In genomic region chr8:75047784-75048183, GRCm38 (mm10) we compare ENCODE assay signal across 13 mouse cellular contexts. TPM values are rescaled to one million over a fixed set of nuclear protein-coding genes. Genes with fewer than 3 reads are reported as not detected.
DNase-seq lines count a peak whose midpoint lies in the region.
"Had no signal": no experiment of that assay in that cellular context is flagged by ENCODE, and none has a peak within 500 bp of the region (broad histone marks: within the 10 kb centered on the region; RNA-seq: fewer than 3 reads in every experiment).

No protein-coding gene starts in this region.

- DNase-seq in adrenal gland, adult (ENCODE audit: inconsistent age in 2 of 2, low spot score in 1 of 2): peak; percentile 39 to 64
- no peak for DNase-seq in adrenal gland, postnatal 25 days
- DNase-seq in adrenal gland, postnatal 14 days: peak; percentile 12
- no peak for DNase-seq in adrenal gland, postnatal 10 days
- peak; percentile 79 for DNase-seq in heart, adult 11 months
- DNase-seq in heart, adult 18-20 months: no peak
- DNase-seq: B cell, adult 2 months; cerebellum, adult 11-12 months; cerebellum, adult 2 months; cerebellum, adult 9-10 months; cerebellum, postnatal 10 days; cerebellum, postnatal 25 days; forebrain, postnatal 0 days had no signal

RNA-seq across cellular contexts. Expression of gene Tom1, which starts 14.3 kb away (rescaled TPM):
- total RNA-seq in adrenal gland, postnatal 25 days (2021): 36.1 and 45.9 TPM in 2 replicates
- 37.0 and 40.1 TPM in 2 replicates for total RNA-seq in adrenal gland, postnatal 14 days (2021)
- 10 to 100 TPM; 28.3 to 31.5 TPM for total RNA-seq in adrenal gland, postnatal 10 days (2021)
- total RNA-seq in heart, adult 18-20 months (2021): 10 to 100 TPM; 57.9 to 63.7 TPM

RNA-seq across cellular contexts. Expression of gene Hmox1, which starts 45.6 kb away (rescaled TPM):
- 26.3 and 44.3 TPM in 2 replicates for total RNA-seq in adrenal gland, postnatal 25 days (2021)
- total RNA-seq in adrenal gland, postnatal 14 days (2021): 26.0 and 33.3 TPM in 2 replicates
- 10 to 100 TPM; 27.3 to 35.5 TPM for total RNA-seq in adrenal gland, postnatal 10 days (2021)
- 10 to 100 TPM; 10.3 to 17.5 TPM for total RNA-seq in heart, adult 18-20 months (2021)

RNA-seq across cellular contexts. Expression of gene Hmgxb4, which starts 54.6 kb away (rescaled TPM):
- 27.3 and 34.5 TPM in 2 replicates for total RNA-seq in adrenal gland, postnatal 25 days (2021)
- total RNA-seq in adrenal gland, postnatal 14 days (2021): 18.3 and 23.2 TPM in 2 replicates
- total RNA-seq in adrenal gland, postnatal 10 days (2021): 10 to 100 TPM; 22.9 to 27.3 TPM
- total RNA-seq in heart, adult 18-20 months (2021): 10 to 100 TPM; 10.1 to 10.6 TPM

Comparison
In these comparisons a context has a peak if more than half of its experiments do, and no peak if none do; other contexts are left out.
1. DNase-seq: peak in adrenal gland, adult (2 of 2), adrenal gland, postnatal 14 days (single experiment) and heart, adult 11 months (single experiment); none in adrenal gland, postnatal 25 days (single experiment), adrenal gland, postnatal 10 days (single experiment) and heart, adult 18-20 months (0 of 2).